Mouse (Mus musculus): ENCODE data around the gene Stim2. TPM values are rescaled to one million over a fixed set of nuclear protein-coding genes. Genes with fewer than 3 reads are reported as not detected.
A peak's percentile ranks its signal among the peaks of the same experiment; 100 is the strongest.

Stim2 gene
- polyA plus RNA-seq, 1 experiment from 2014 or later: 15.6 TPM

- WGBS: 68% methylated on average over 4 of the region's 4 CpGs
- no peak for ATAC-seq (ENCODE audit: low FRiP score, low read depth)
- peaks cover 11% of the 10 kb centered on the region; the same call in 1 of the 2 replicates for H3K27me3 ChIP-seq
- H3K9me3 ChIP-seq: no peaks in the 10 kb centered on the region
- no peak overlapping the region for H3K4me3 ChIP-seq
- no peak overlapping the region for H3K9ac ChIP-seq
- peaks cover 4% of the 10 kb centered on the region; the same call in 1 of the 2 replicates for H3K4me1 ChIP-seq
- no peak overlapping the region for H3K27ac ChIP-seq
- H3K36me3 ChIP-seq: no peaks in the 10 kb centered on the region
- H3K4me2 ChIP-seq (replicated peaks): no peak overlapping the region
Measured at GRCm38 (mm10) chr5:54019546-54019945, 21.2 kb downstream of the Stim2 start.

- Histone ChIP-seq H3K36me3 (no peaks in the 10 kb centered on the region), H3K27me3 (no peaks in the 10 kb centered on the region), H3K9ac (no peak overlapping the region), H3K4me1 (peaks cover 3% of the 10 kb centered on the region; the same call in 1 of the 2 replicates), H3K4me3 (no peak overlapping the region), H3K4me2 (replicated peaks) (no peak overlapping the region), H3K27ac (no peak overlapping the region), H3K9me3 (no peaks in the 10 kb centered on the region)
- 73% methylated on average over 3 of the region's 3 CpGs for WGBS
- ATAC-seq (ENCODE audit: low FRiP score, low read depth): no peak
Measured at GRCm38 (mm10) chr5:54024610-54025009, 26.3 kb downstream of the Stim2 start.

- H3K9ac ChIP-seq: no peak overlapping the region
- WGBS: 94% methylated on average over 2 of the region's 2 CpGs
- no peak overlapping the region for H3K27ac ChIP-seq
- no peaks in the 10 kb centered on the region for H3K27me3 ChIP-seq
- no peaks in the 10 kb centered on the region for H3K36me3 ChIP-seq
- no peak overlapping the region for H3K4me3 ChIP-seq
- no peak for ATAC-seq (ENCODE audit: low FRiP score, low read depth)
- no peaks in the 10 kb centered on the region for H3K9me3 ChIP-seq
- H3K4me2 ChIP-seq (replicated peaks): no peak overlapping the region
- H3K4me1 ChIP-seq: no peaks in the 10 kb centered on the region
Measured at GRCm38 (mm10) chr5:54025630-54026029, 27.3 kb downstream of the Stim2 start.

GRCm38 (mm10) chr5:54033217-54033616 is 34.9 kb downstream of the Stim2 start:
- no peak overlapping the region for H3K4me3 ChIP-seq
- no peaks in the 10 kb centered on the region for H3K9me3 ChIP-seq
- no peaks in the 10 kb centered on the region for H3K27me3 ChIP-seq
- no peak overlapping the region for H3K27ac ChIP-seq
- H3K9ac ChIP-seq: no peak overlapping the region
- no peak for ATAC-seq (ENCODE audit: low FRiP score, low read depth)
- peaks cover 10% of the 10 kb centered on the region for H3K4me1 ChIP-seq
- H3K4me2 ChIP-seq (replicated peaks): no peak overlapping the region
- 76% methylated on average over 5 of the region's 5 CpGs for WGBS
- no peaks in the 10 kb centered on the region for H3K36me3 ChIP-seq

GRCm38 (mm10) chr5:54034680-54035079 is 36.4 kb downstream of the Stim2 start:
- Histone ChIP-seq H3K4me2 (replicated peaks) (peak overlapping the region; percentile 5; the same call in 1 of the 2 replicates), H3K4me1 (peaks cover 11% of the 10 kb centered on the region), H3K4me3 (no peak overlapping the region), H3K36me3 (no peaks in the 10 kb centered on the region), H3K9me3 (no peaks in the 10 kb centered on the region), H3K27me3 (no peaks in the 10 kb centered on the region), H3K27ac (no peak overlapping the region), H3K9ac (no peak overlapping the region)
- no peak; the same call in 1 of the 2 replicates for ATAC-seq (ENCODE audit: low FRiP score, low read depth)
- WGBS: 26% methylated on average over 1 of the region's 1 CpGs

- Histone ChIP-seq H3K27ac (no peak overlapping the region), H3K36me3 (no peaks in the 10 kb centered on the region), H3K27me3 (no peaks in the 10 kb centered on the region), H3K4me1 (peaks cover 21% of the 10 kb centered on the region), H3K4me2 (replicated peaks) (no peak overlapping the region), H3K9me3 (no peaks in the 10 kb centered on the region), H3K9ac (no peak overlapping the region), H3K4me3 (no peak overlapping the region)
- WGBS: 67% methylated on average over 4 of the region's 4 CpGs
- no peak for ATAC-seq (ENCODE audit: low FRiP score, low read depth)
Measured at GRCm38 (mm10) chr5:54038615-54039014, 40.3 kb downstream of the Stim2 start.

GRCm38 (mm10) chr5:54040527-54040926 is 42.2 kb downstream of the Stim2 start:
- H3K4me1 ChIP-seq: peaks cover 11% of the 10 kb centered on the region
- no peaks in the 10 kb centered on the region for H3K9me3 ChIP-seq
- H3K27me3 ChIP-seq: no peaks in the 10 kb centered on the region
- peak overlapping the region; percentile 25; the same call in 1 of the 2 replicates for H3K4me2 ChIP-seq (replicated peaks)
- no peak overlapping the region for H3K4me3 ChIP-seq
- WGBS: 59% methylated on average over 8 of the region's 8 CpGs
- H3K9ac ChIP-seq: no peak overlapping the region
- no peaks in the 10 kb centered on the region for H3K36me3 ChIP-seq
- ATAC-seq (ENCODE audit: low FRiP score, low read depth): no peak
- no peak overlapping the region for H3K27ac ChIP-seq

- ATAC-seq (ENCODE audit: low FRiP score, low read depth): no peak
- H3K9ac ChIP-seq: no peak overlapping the region
- 87% methylated on average over 7 of the region's 7 CpGs for WGBS
Measured at GRCm38 (mm10) chr5:54042013-54042412, 43.7 kb downstream of the Stim2 start.

GRCm38 (mm10) chr5:54045523-54045922 is 47.2 kb downstream of the Stim2 start:
- no peaks in the 10 kb centered on the region for H3K9me3 ChIP-seq
- no peak for ATAC-seq (ENCODE audit: low FRiP score, low read depth)
- no peaks in the 10 kb centered on the region for H3K36me3 ChIP-seq
- no peak overlapping the region for H3K9ac ChIP-seq
- peaks cover 7% of the 10 kb centered on the region for H3K4me1 ChIP-seq
- 72% methylated on average over 3 of the region's 3 CpGs for WGBS
- no peaks in the 10 kb centered on the region for H3K27me3 ChIP-seq
- H3K27ac ChIP-seq: no peak overlapping the region
- H3K4me3 ChIP-seq: no peak overlapping the region
- H3K4me2 ChIP-seq (replicated peaks): no peak overlapping the region

More at GRCm38 (mm10) chr5:54042013-54042412, 43.7 kb downstream of the Stim2 start:
- Histone ChIP-seq H3K27me3 (no peaks in the 10 kb centered on the region), H3K27ac (no peak overlapping the region), H3K4me1 (peaks cover 11% of the 10 kb centered on the region), H3K4me3 (no peak overlapping the region), H3K36me3 (no peaks in the 10 kb centered on the region), H3K4me2 (replicated peaks) (no peak overlapping the region), H3K9me3 (no peaks in the 10 kb centered on the region)

GRCm38 (mm10) chr5:54046432-54046831 is 48.1 kb downstream of the Stim2 start:
- ATAC-seq (ENCODE audit: low FRiP score, low read depth): no peak
- 88% methylated on average over 1 of the region's 1 CpGs for WGBS
- no peak overlapping the region for H3K4me2 ChIP-seq (replicated peaks)
- H3K4me3 ChIP-seq: no peak overlapping the region
- H3K9me3 ChIP-seq: no peaks in the 10 kb centered on the region
- H3K36me3 ChIP-seq: no peaks in the 10 kb centered on the region
- no peak overlapping the region for H3K9ac ChIP-seq
- H3K4me1 ChIP-seq: peaks cover 5% of the 10 kb centered on the region; the same call in 1 of the 2 replicates
- no peak overlapping the region for H3K27ac ChIP-seq
- no peaks in the 10 kb centered on the region for H3K27me3 ChIP-seq

GRCm38 (mm10) chr5:54049145-54049733 is 50.9 kb downstream of the Stim2 start:
- Histone ChIP-seq H3K4me3 (no peak overlapping the region), H3K36me3 (no peaks in the 10 kb centered on the region; the same call in 1 of the 2 replicates), H3K4me2 (replicated peaks) (no peak overlapping the region), H3K4me1 (peaks cover 5% of the 10 kb centered on the region; the same call in 1 of the 2 replicates), H3K27ac (no peak overlapping the region), H3K9ac (no peak overlapping the region), H3K27me3 (no peaks in the 10 kb centered on the region), H3K9me3 (no peaks in the 10 kb centered on the region)
- peak; percentile 48 for ATAC-seq (ENCODE audit: low FRiP score, low read depth)
- WGBS: 41% methylated on average over 4 of the region's 4 CpGs

- no peak for ATAC-seq (ENCODE audit: low FRiP score, low read depth)
- Histone ChIP-seq H3K9ac (no peak overlapping the region), H3K27me3 (no peaks in the 10 kb centered on the region), H3K4me3 (no peak overlapping the region), H3K27ac (no peak overlapping the region), H3K4me2 (replicated peaks) (no peak overlapping the region), H3K36me3 (peaks cover 4% of the 10 kb centered on the region), H3K4me1 (peaks cover 5% of the 10 kb centered on the region; the same call in 1 of the 2 replicates), H3K9me3 (no peaks in the 10 kb centered on the region)
- WGBS: 82% methylated on average over 5 of the region's 5 CpGs
Measured at GRCm38 (mm10) chr5:54049940-54050339, 51.6 kb downstream of the Stim2 start.

- Histone ChIP-seq H3K36me3 (peaks cover 13% of the 10 kb centered on the region), H3K4me3 (no peak overlapping the region), H3K9ac (no peak overlapping the region), H3K27ac (no peak overlapping the region), H3K9me3 (no peaks in the 10 kb centered on the region), H3K27me3 (no peaks in the 10 kb centered on the region), H3K4me2 (replicated peaks) (no peak overlapping the region), H3K4me1 (peaks cover 5% of the 10 kb centered on the region; the same call in 1 of the 2 replicates)
- no peak for ATAC-seq (ENCODE audit: low FRiP score, low read depth)
- WGBS: 75% methylated on average over 3 of the region's 3 CpGs
Measured at GRCm38 (mm10) chr5:54051056-54051455, 52.8 kb downstream of the Stim2 start.

Measured in limb, embryonic 13.5 days (tissue).